Mouse (Mus musculus) forebrain, embryonic 16.5 days (tissue): Measurements from ENCODE around the gene Fkbpl. TPM values are rescaled to one million over a fixed set of nuclear protein-coding genes. Genes with fewer than 3 reads are reported as not detected.

Source experiments
- ATAC-seq: fragments of 200-750 bp; cut with Nextera tagmentation; 2 replicates; pipeline ENCODE4 v1.8.0; 2017; ENCODE audit warnings: mild to moderate bottlenecking, moderate library complexity
- H3K27ac ChIP-seq: fragments of 300-500 bp; sonication (generic); 2 replicates; pipeline ENCODE4 v1.5.1; 2014; ENCODE audit warnings: low read length, control low read depth
- H3K27me3 ChIP-seq: fragments of 300-500 bp; sonication (generic); replicated peaks from 2 replicates; pipeline ENCODE4 v1.6.1; 2014; ENCODE audit warnings: low read length; ENCODE audit not compliant: control insufficient read depth, insufficient read depth
- H3K36me3 ChIP-seq: fragments of 300-500 bp; sonication (generic); 2 replicates; pipeline ENCODE4 v1.6.1; 2014; ENCODE audit not compliant: control insufficient read depth, insufficient read depth
- H3K4me1 ChIP-seq: fragments of 300-500 bp; sonication (generic); replicated peaks from 2 replicates; pipeline ENCODE4 v1.6.1; 2014; ENCODE audit warnings: low read length; ENCODE audit not compliant: control insufficient read depth, insufficient read depth
- H3K4me2 ChIP-seq: fragments of 300-500 bp; sonication (generic); 2 replicates; pipeline ENCODE4 v1.6.1; 2014; ENCODE audit warnings: mild to moderate bottlenecking, low read length, control low read depth
- H3K4me3 ChIP-seq: fragments of 300-500 bp; sonication (generic); replicated peaks from 2 replicates; pipeline ENCODE4 v1.5.1; 2014; ENCODE audit warnings: mild to moderate bottlenecking, low read length, control low read depth
- H3K9ac ChIP-seq: fragments of 300-500 bp; sonication (generic); replicated peaks from 2 replicates; pipeline ENCODE4 v1.6.1; 2014; ENCODE audit warnings: low read depth, low read length, control low read depth
- H3K9me3 ChIP-seq: fragments of 300-500 bp; sonication (generic); 2 replicates; pipeline ENCODE4 v1.6.1; 2016; ENCODE audit warnings: low read length; ENCODE audit not compliant: control insufficient read depth
- WGBS: fragments of 180-500 bp; shearing (Covaris S2); extraction: QIAGEN DNeasy Blood & Tissue Kit; methylation state at CpG from one replicate; pipeline ENCODE4 v1.1.7; 2014; 5-methylcytosine and 5-hydroxymethylcytosine counted together
- polyA plus RNA-seq: library from polyadenylated mRNA; unstranded; fragments of >200 nt; fragmentation: Nextera tagmentation; extraction: Ambion mirVana; gene quantifications from 2 replicates; pipeline ENCODE4 v1.2.1, GENCODE M21; 2015

Fkbpl gene
- polyA plus RNA-seq, 1 experiment from 2014 or later, result 16.7 TPM

GRCm38 (mm10) chr17:34643944-34644343, 620 bp upstream of the Fkbpl start:
- WGBS, result 83% methylated on average over 10 of the region's 10 CpGs
- H3K4me3 ChIP-seq, result no peak overlapping the region
- H3K9ac ChIP-seq, result no peak overlapping the region
- no peak for ATAC-seq
- peaks cover 38% of the 10 kb centered on the region for H3K4me1 ChIP-seq
- no peaks in the 10 kb centered on the region for H3K36me3 ChIP-seq
- no peak overlapping the region for H3K4me2 ChIP-seq
- no peaks in the 10 kb centered on the region for H3K27me3 ChIP-seq
- H3K9me3 ChIP-seq, result no peaks in the 10 kb centered on the region
- H3K27ac ChIP-seq, result 0 out of 2 replicates have a peak overlapping the region, but pooled peaks have one; percentile 31

DNA sequence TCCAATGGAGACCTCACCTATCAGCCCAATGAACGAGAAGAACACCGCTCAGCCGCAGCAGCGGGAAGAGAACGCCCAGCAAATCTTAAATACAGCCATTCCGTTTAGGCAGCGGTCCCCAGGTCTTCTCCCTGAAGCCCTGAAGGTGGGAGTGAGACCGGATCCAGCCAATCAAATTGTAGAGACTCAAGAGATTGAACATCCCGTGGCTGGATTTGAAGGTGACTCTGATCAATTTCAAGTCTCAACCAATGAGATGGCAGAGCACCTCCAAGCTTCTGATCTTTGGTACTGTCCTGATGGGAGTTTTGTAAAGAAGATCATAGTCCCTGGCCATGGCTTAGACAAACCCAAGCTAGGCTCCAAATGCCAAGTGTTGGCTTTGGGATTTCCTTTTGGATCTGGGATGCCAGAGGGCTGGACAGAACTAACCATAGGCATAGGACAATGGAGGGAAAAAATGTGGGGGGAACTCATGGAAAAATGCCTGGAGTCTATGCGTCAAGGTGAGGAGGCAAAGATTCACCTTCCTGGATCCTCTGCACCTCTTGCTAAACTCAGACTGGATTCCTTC, 779 bp downstream of the Fkbpl start:
- Histone ChIP-seq H3K27me3 (no peaks in the 10 kb centered on the region), H3K27ac (no peak overlapping the region), H3K9ac (no peak overlapping the region), H3K4me2 (peak overlapping the region; percentile 67), H3K9me3 (no peaks in the 10 kb centered on the region), H3K4me1 (peaks cover 38% of the 10 kb centered on the region), H3K36me3 (peaks cover 2% of the 10 kb centered on the region; the same call in 1 of the 2 replicates), H3K4me3 (peak overlapping the region; percentile 50)
- WGBS, result 48% methylated on average over 10 of the region's 10 CpGs
- no peak for ATAC-seq

GRCm38 (mm10) chr17:34645831-34646511, 1.4 kb downstream of the Fkbpl start:
- no peak overlapping the region for H3K9ac ChIP-seq

GRCm38 (mm10) chr17:34646906-34647787, 2.6 kb downstream of the Fkbpl start, which contains the start of gene Atf6b:
Atf6b (plus strand) TSS chr17:34647146.
- H3K4me2 ChIP-seq, result peak within 1 kb of the TSS; percentile 70
- H3K4me3 ChIP-seq, result peak within 1 kb of the TSS; percentile 90
- peaks cover 26% of the 10 kb centered on the region for H3K4me1 ChIP-seq
- ATAC-seq, result peak; percentile 97
- WGBS, result under 1% methylated on average over 66 of the region's 66 CpGs
- H3K27me3 ChIP-seq, result no peaks in the 10 kb centered on the region
- peaks cover 9% of the 10 kb centered on the region for H3K36me3 ChIP-seq
- peak within 1 kb of the TSS; percentile 77 for H3K27ac ChIP-seq
- H3K9ac ChIP-seq, result peak within 1 kb of the TSS; percentile 91
- no peaks in the 10 kb centered on the region for H3K9me3 ChIP-seq

More at GRCm38 (mm10) chr17:34645831-34646511, 1.4 kb downstream of the Fkbpl start:
- no peaks in the 10 kb centered on the region for H3K27me3 ChIP-seq
- H3K4me3 ChIP-seq, result no peak overlapping the region
- ATAC-seq, result no peak
- H3K36me3 ChIP-seq, result peaks cover 6% of the 10 kb centered on the region
- peaks cover 32% of the 10 kb centered on the region for H3K4me1 ChIP-seq
- WGBS, result 89% methylated on average over 30 of the region's 30 CpGs
- no peaks in the 10 kb centered on the region for H3K9me3 ChIP-seq
- no peak overlapping the region; the same call in 1 of the 2 replicates for H3K4me2 ChIP-seq
- H3K27ac ChIP-seq, result no peak overlapping the region

GRCm38 (mm10) chr17:34648141-34648890, 3.8 kb downstream of the Fkbpl start:
- peaks cover 13% of the 10 kb centered on the region for H3K36me3 ChIP-seq
- H3K9ac ChIP-seq, result no peak overlapping the region
- peak overlapping the region; percentile 70 for H3K4me2 ChIP-seq
- H3K4me3 ChIP-seq, result no peak overlapping the region
- no peak overlapping the region for H3K27ac ChIP-seq
- no peak for ATAC-seq
- 83% methylated on average over 16 of the region's 16 CpGs for WGBS
- H3K9me3 ChIP-seq, result no peaks in the 10 kb centered on the region
- no peaks in the 10 kb centered on the region for H3K27me3 ChIP-seq
- peaks cover 26% of the 10 kb centered on the region for H3K4me1 ChIP-seq

GRCm38 (mm10) chr17:34649106-34649864, 4.7 kb downstream of the Fkbpl start:
- ATAC-seq, result no peak
- Histone ChIP-seq H3K9ac (no peak overlapping the region), H3K27me3 (no peaks in the 10 kb centered on the region), H3K9me3 (no peaks in the 10 kb centered on the region), H3K4me3 (no peak overlapping the region), H3K4me1 (peaks cover 26% of the 10 kb centered on the region), H3K4me2 (no peak overlapping the region), H3K27ac (no peak overlapping the region), H3K36me3 (peaks cover 18% of the 10 kb centered on the region)
- whole genome bisulfite sequencing, result 89% methylated on average over 18 of the region's 18 CpGs

GRCm38 (mm10) chr17:34650781-34651180, 6.2 kb downstream of the Fkbpl start:
- Histone ChIP-seq H3K27me3 (no peaks in the 10 kb centered on the region), H3K9ac (no peak overlapping the region), H3K4me3 (no peak overlapping the region), H3K9me3 (no peaks in the 10 kb centered on the region), H3K4me1 (peaks cover 18% of the 10 kb centered on the region), H3K27ac (no peak overlapping the region), H3K4me2 (no peak overlapping the region), H3K36me3 (peaks cover 20% of the 10 kb centered on the region)
- WGBS, result 92% methylated on average over 14 of the region's 14 CpGs
- no peak for ATAC-seq

DNA sequence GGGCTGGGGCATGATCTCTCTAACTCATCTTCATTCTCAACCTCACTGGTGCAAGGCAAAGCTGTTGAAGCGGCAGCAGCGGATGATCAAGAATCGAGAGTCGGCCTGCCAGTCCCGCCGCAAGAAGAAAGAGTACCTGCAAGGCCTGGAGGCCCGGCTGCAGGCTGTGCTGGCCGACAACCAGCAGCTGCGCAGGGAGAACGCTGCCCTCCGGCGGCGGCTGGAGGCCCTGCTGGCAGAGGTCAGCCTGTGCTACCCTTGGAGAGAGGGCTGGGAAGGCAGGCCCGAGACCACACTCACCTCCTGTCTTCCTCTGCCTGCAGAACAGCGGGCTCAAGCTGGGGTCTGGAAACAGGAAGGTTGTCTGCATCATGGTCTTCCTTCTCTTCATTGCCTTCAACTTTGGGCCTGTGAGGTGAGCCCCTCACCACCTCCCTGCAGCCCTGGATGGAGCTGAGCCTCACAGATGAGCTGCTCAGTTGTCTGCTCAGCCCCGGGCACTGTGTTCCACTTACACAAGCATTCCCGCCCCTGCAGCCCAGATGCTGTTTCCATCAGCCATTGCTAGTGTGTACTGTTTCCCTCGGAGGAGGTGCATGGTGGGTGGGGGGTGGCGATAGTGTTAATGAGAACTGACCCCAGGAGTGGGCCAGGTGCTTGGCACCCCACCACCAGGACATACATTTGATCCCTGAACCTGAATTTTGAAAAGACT, 7.1 kb downstream of the Fkbpl start:
- H3K9ac ChIP-seq, result no peak overlapping the region
- no peak overlapping the region for H3K4me2 ChIP-seq
- H3K4me3 ChIP-seq, result no peak overlapping the region
- H3K27me3 ChIP-seq, result no peaks in the 10 kb centered on the region
- H3K9me3 ChIP-seq, result no peaks in the 10 kb centered on the region
- no peak overlapping the region for H3K27ac ChIP-seq
- WGBS, result 41% methylated on average over 19 of the region's 19 CpGs
- no peak for ATAC-seq
- peaks cover 11% of the 10 kb centered on the region for H3K4me1 ChIP-seq
- peaks cover 20% of the 10 kb centered on the region for H3K36me3 ChIP-seq
